Comparison of ENCODE assay signal across 16 mouse cellular contexts in genomic region chr10:42192951-42193350, GRCm38 (mm10).
DNase-seq lines count a peak whose midpoint lies in the region; ATAC-seq and TF ChIP-seq lines count a peak whose summit lies in the region.
"Had no signal": no experiment of that assay in that cellular context is flagged by ENCODE, and none has a peak within 500 bp of the region (broad histone marks: within the 10 kb centered on the region; RNA-seq: fewer than 3 reads in every experiment).

No protein-coding gene starts in this region.

- H3K27me3 ChIP-seq in heart, embryonic 13.5 days (replicated peaks) = no peaks in the 10 kb centered on the region
- no peaks in the 10 kb centered on the region for H3K27me3 ChIP-seq in heart, embryonic 10.5 days (ENCODE audit: insufficient read depth, poor library complexity, severe bottlenecking)
- H3K27me3 ChIP-seq in CH12.LX (replicated peaks) = no peaks in the 10 kb centered on the region
- peaks cover 6% of the 10 kb centered on the region for H3K27me3 ChIP-seq in forebrain, embryonic 10.5 days (ENCODE audit: poor library complexity, severe bottlenecking)
- H3K27me3 ChIP-seq: embryonic facial prominence, embryonic 12.5 days had no signal

- peaks cover 38% of the 10 kb centered on the region for H3K36me3 ChIP-seq in heart, embryonic 13.5 days
- H3K36me3 ChIP-seq in heart, embryonic 10.5 days = peaks cover 20% of the 10 kb centered on the region
- H3K36me3 ChIP-seq in CH12.LX (replicated peaks in 1 of 2; ENCODE audit: control insufficient read depth in 1 of 2, insufficient read depth in 1 of 2, low read length in 1 of 2) = peaks cover 22 to 76% of the 10 kb centered on the region in 2 experiments
- peaks cover 23% of the 10 kb centered on the region for H3K36me3 ChIP-seq in forebrain, embryonic 10.5 days (replicated peaks)

- H3K4me3 ChIP-seq in heart, embryonic 13.5 days = no peak overlapping the region
- H3K4me3 ChIP-seq in heart, embryonic 10.5 days = no peak overlapping the region
- H3K4me3 ChIP-seq in CH12.LX (replicated peaks in 1 of 3; ENCODE audit: low read depth in 2 of 3, low read length in 2 of 3, poor library complexity in 1 of 3) = no peak overlapping the region
- no peak overlapping the region for H3K4me3 ChIP-seq in forebrain, embryonic 10.5 days
- H3K4me3 ChIP-seq: embryonic facial prominence, embryonic 12.5 days; midbrain, embryonic 10.5 days; myocyte had no signal

- H3K4me2 ChIP-seq in heart, embryonic 13.5 days = no peak overlapping the region
- no peak overlapping the region for H3K4me2 ChIP-seq in CH12.LX (ENCODE audit: insufficient read depth, low read depth, poor library complexity, severe bottlenecking)
- H3K4me2 ChIP-seq: embryonic facial prominence, embryonic 12.5 days had no signal

- H3K27ac ChIP-seq in heart, embryonic 13.5 days (replicated peaks) = no peak overlapping the region
- H3K27ac ChIP-seq in heart, embryonic 10.5 days = no peak overlapping the region
- H3K27ac ChIP-seq in CH12.LX (ENCODE audit: insufficient read depth, low read depth) = no peak overlapping the region
- H3K27ac ChIP-seq in forebrain, embryonic 10.5 days = no peak overlapping the region
- H3K27ac ChIP-seq: embryonic facial prominence, embryonic 12.5 days; liver, embryonic 14.5 days; midbrain, embryonic 10.5 days had no signal

- 0 out of 2 replicates have a peak overlapping the region, but pooled peaks have one; percentile 7 for H3K9ac ChIP-seq in heart, embryonic 13.5 days
- H3K9ac ChIP-seq in CH12.LX (ENCODE audit: insufficient read depth, low read depth) = no peak overlapping the region
- H3K9ac ChIP-seq: embryonic facial prominence, embryonic 12.5 days; liver, embryonic 14.5 days had no signal

- dilution Hi-C loops in CH12.LX (cut with MboI; ENCODE audit: extremely low pct_ligation_motif_present, extremely low pct_unique_long_range_greater_than_20kb, low sequenced_read_pairs) = no loop called here

- H3K79me2 ChIP-seq in CH12.LX (replicated peaks; ENCODE audit: control insufficient read depth, extremely low read depth, insufficient read depth, poor library complexity, severe bottlenecking) = 0 out of 2 replicates have a peak, but pooled peaks cover 3% of the 10 kb centered on the region

- no peak for ATAC-seq in heart, embryonic 13.5 days (ENCODE audit: extremely low read depth, insufficient number of reproducible peaks, low FRiP score, low TSS enrichment)

- TF ChIP-seq CTCF in CH12.LX (conservative IDR thresholded peaks at IDR 0.05 in 1 of 2, IDR thresholded peaks at IDR 0.05 in 1 of 2; ENCODE audit: low read depth in 2 of 2, low read length in 2 of 2) = no peak

- WGBS in heart, embryonic 13.5 days = 29% methylated on average over 6 of the region's 6 CpGs
- WGBS in heart, embryonic 10.5 days = 16% methylated on average over 6 of the region's 6 CpGs
- WGBS in forebrain, embryonic 10.5 days = 35% methylated on average over 6 of the region's 6 CpGs

- peaks cover 87% of the 10 kb centered on the region for H3K4me1 ChIP-seq in heart, embryonic 13.5 days
- H3K4me1 ChIP-seq in heart, embryonic 10.5 days = peaks cover 92% of the 10 kb centered on the region
- peaks cover 18 to 79% of the 10 kb centered on the region in 2 experiments for H3K4me1 ChIP-seq in CH12.LX (ENCODE audit: control insufficient read depth in 1 of 2, insufficient read depth in 2 of 2)
- peaks cover 65% of the 10 kb centered on the region for H3K4me1 ChIP-seq in forebrain, embryonic 10.5 days

- no peak for DNase-seq in heart, embryonic 10.5 days (ENCODE audit: low spot score)
- peak; percentile 45 for DNase-seq in CH12.LX (ENCODE audit: extremely low read depth)
- peak; percentile 32 for DNase-seq in induced T-regulatory cell, adult 2 months (ENCODE audit: low read depth)
- DNase-seq in thymus, postnatal 25 days = peak; percentile 39
- DNase-seq in heart, postnatal 4 days = no peak
- DNase-seq in forebrain, embryonic 10.5 days (ENCODE audit: extremely low spot score, low spot score) = no peak
- DNase-seq in urinary bladder, postnatal 4 days (ENCODE audit: low spot score in 2 of 2) = no peak
- DNase-seq: cerebellum, adult 9-10 months; heart, adult 11 months; heart, postnatal 10 days; lung, postnatal 10 days had no signal

- H3K9me3 ChIP-seq in heart, embryonic 13.5 days = peaks cover 6% of the 10 kb centered on the region; the same call in 1 of the 2 replicates
- no peaks in the 10 kb centered on the region for H3K9me3 ChIP-seq in heart, embryonic 10.5 days
- peaks cover 8% of the 10 kb centered on the region for H3K9me3 ChIP-seq in CH12.LX (replicated peaks; ENCODE audit: low read length)
- peaks cover 10% of the 10 kb centered on the region for H3K9me3 ChIP-seq in forebrain, embryonic 10.5 days

- in situ Hi-C loops in CH12.LX (cut with MboI; ENCODE audit: low pct_ligation_motif_present, low pct_unique_long_range_greater_than_20kb, low sequenced_read_pairs) = no loop called here

- no peak for TF ChIP-seq EP300 in CH12.LX (IDR thresholded peaks at IDR 0.05; ENCODE audit: low read length)

- TF ChIP-seq RAD21 in CH12.LX (IDR thresholded peaks at IDR 0.05; ENCODE audit: low read depth, low read length) = no peak

- no peak for TF ChIP-seq POLR2A in CH12.LX (IDR thresholded peaks at IDR 0.05; ENCODE audit: low read depth, low read length)

TF ChIP-seq in CH12.LX, 34 proteins besides CTCF, POLR2A, EP300 and RAD21:
- TF ChIP-seq JUN (IDR thresholded peaks at IDR 0.05; ENCODE audit: insufficient read depth, low read depth, low read length) = no peak
- no peak for TF ChIP-seq GABPA (IDR thresholded peaks at IDR 0.05; ENCODE audit: insufficient replicate concordance, low read depth, low read length)
- no peak for TF ChIP-seq ZC3H11A (IDR thresholded peaks at IDR 0.05; ENCODE audit: low read depth, low read length)
- no peak for TF ChIP-seq CHD2 (IDR thresholded peaks at IDR 0.05; ENCODE audit: low read length)
- no peak for TF ChIP-seq RCOR1 (conservative IDR thresholded peaks at IDR 0.05; ENCODE audit: low read depth, low read length)
- TF ChIP-seq NRF1 (IDR thresholded peaks at IDR 0.05; ENCODE audit: low read depth, low read length) = no peak
- no peak for TF ChIP-seq MAFK (IDR thresholded peaks at IDR 0.05; ENCODE audit: insufficient replicate concordance, low read length)
- TF ChIP-seq PAX5 (IDR thresholded peaks at IDR 0.05; ENCODE audit: low read length) = no peak
- TF ChIP-seq USF1 (IDR thresholded peaks at IDR 0.05; ENCODE audit: low read depth, low read length) = no peak
- TF ChIP-seq NELFE (IDR thresholded peaks at IDR 0.05; ENCODE audit: low read depth, low read length) = no peak
- no peak for TF ChIP-seq TBP (conservative IDR thresholded peaks at IDR 0.05; ENCODE audit: low read depth, low read length)
- no peak for TF ChIP-seq CHD1 (IDR thresholded peaks at IDR 0.05; ENCODE audit: low read depth, low read length)
- no peak for TF ChIP-seq BHLHE40 (IDR thresholded peaks at IDR 0.05; ENCODE audit: low read depth, low read length)
- TF ChIP-seq UBTF (IDR thresholded peaks at IDR 0.05; ENCODE audit: low read depth, low read length) = no peak

Comparison
In these comparisons a context has a peak if more than half of its experiments do, and no peak if none do; other contexts are left out.
1. DNase-seq: peak in CH12.LX (single experiment), induced T-regulatory cell, adult 2 months (single experiment) and thymus, postnatal 25 days (single experiment); none in heart, embryonic 10.5 days (single experiment), heart, postnatal 4 days (single experiment), forebrain, embryonic 10.5 days (single experiment) and urinary bladder, postnatal 4 days (0 of 2).